8 mouse cellular contexts compared by ENCODE assay signal in the genomic region with DNA sequence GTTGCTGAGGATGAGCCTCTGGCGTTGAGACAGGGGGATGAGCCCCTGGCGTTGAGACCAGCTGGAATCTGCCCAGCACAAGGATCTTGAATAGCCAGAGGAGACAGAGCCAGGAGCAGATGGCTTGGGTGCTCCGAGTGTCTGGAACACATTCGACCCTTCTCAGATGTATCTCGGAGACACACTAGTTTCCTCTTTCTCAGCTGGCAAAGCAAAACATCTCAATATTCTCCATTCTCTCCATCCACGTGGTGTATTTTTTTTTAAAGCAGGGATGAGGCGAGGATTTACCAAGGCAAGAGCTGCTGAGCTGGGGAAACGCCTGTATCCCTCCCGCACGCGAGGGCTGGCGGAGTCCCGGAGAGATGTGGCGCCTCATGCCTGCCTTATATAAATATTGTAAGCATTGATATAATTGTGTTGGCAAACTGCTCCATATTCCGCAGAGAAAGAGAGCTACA.
A peak's percentile ranks its signal among the peaks of the same experiment; 100 is the strongest.
DNase-seq lines count a peak whose midpoint lies in the region; ATAC-seq and TF ChIP-seq lines count a peak whose summit lies in the region.

No protein-coding gene starts in this region.

- no peak for TF ChIP-seq EP300 in liver, postnatal 0 days (IDR thresholded peaks at IDR 0.05; ENCODE audit: low read depth)

- no peak overlapping the region for H3K9ac ChIP-seq in forebrain, embryonic 13.5 days
- H3K9ac ChIP-seq in forebrain, embryonic 12.5 days: no peak overlapping the region
- 0 out of 2 replicates have a peak overlapping the region, but pooled peaks have one; percentile 23 for H3K9ac ChIP-seq in hindbrain, embryonic 16.5 days (ENCODE audit: low read depth, low read length)
- H3K9ac ChIP-seq in neural tube, embryonic 15.5 days (replicated peaks): no peak overlapping the region
- no peak overlapping the region for H3K9ac ChIP-seq in liver, postnatal 0 days (replicated peaks)

- peak; percentile 4 to 24 for DNase-seq in cerebellum, postnatal 36 days
- no peak for DNase-seq in kidney, adult 11 months
- no peak for DNase-seq in liver, postnatal 0 days
- no peak for DNase-seq in embryo, embryonic 10.5 days (ENCODE audit: low spot score)

- no peak overlapping the region for H3K4me2 ChIP-seq in forebrain, embryonic 13.5 days
- no peak overlapping the region for H3K4me2 ChIP-seq in forebrain, embryonic 12.5 days
- H3K4me2 ChIP-seq in hindbrain, embryonic 16.5 days (ENCODE audit: low read length): peak overlapping the region; percentile 36
- H3K4me2 ChIP-seq in neural tube, embryonic 15.5 days: peak overlapping the region; percentile 34
- H3K4me2 ChIP-seq in liver, postnatal 0 days (ENCODE audit: low read depth, low read length): no peak overlapping the region

- TF ChIP-seq CTCF in liver, postnatal 0 days (IDR thresholded peaks at IDR 0.05; ENCODE audit: low read depth): no peak

- H3K36me3 ChIP-seq in forebrain, embryonic 13.5 days (ENCODE audit: poor library complexity, severe bottlenecking): no peaks in the 10 kb centered on the region
- no peaks in the 10 kb centered on the region for H3K36me3 ChIP-seq in forebrain, embryonic 12.5 days (replicated peaks)
- no peaks in the 10 kb centered on the region for H3K36me3 ChIP-seq in hindbrain, embryonic 16.5 days (ENCODE audit: control insufficient read depth, insufficient read depth, low read length)
- H3K36me3 ChIP-seq in neural tube, embryonic 15.5 days: no peaks in the 10 kb centered on the region
- no peaks in the 10 kb centered on the region for H3K36me3 ChIP-seq in liver, postnatal 0 days (replicated peaks; ENCODE audit: insufficient read depth, low read length)

- no peaks in the 10 kb centered on the region for H3K4me1 ChIP-seq in forebrain, embryonic 13.5 days
- H3K4me1 ChIP-seq in forebrain, embryonic 12.5 days: no peaks in the 10 kb centered on the region
- peaks cover 7% of the 10 kb centered on the region for H3K4me1 ChIP-seq in hindbrain, embryonic 16.5 days (ENCODE audit: control insufficient read depth, insufficient read depth, low read depth, low read length)
- peaks cover 17% of the 10 kb centered on the region for H3K4me1 ChIP-seq in neural tube, embryonic 15.5 days
- no peaks in the 10 kb centered on the region for H3K4me1 ChIP-seq in liver, postnatal 0 days (ENCODE audit: insufficient read depth)

- H3K9me3 ChIP-seq in forebrain, embryonic 13.5 days (replicated peaks): peaks cover 8% of the 10 kb centered on the region; the same call in 1 of the 2 replicates
- 0 out of 2 replicates have a peak, but pooled peaks cover 3% of the 10 kb centered on the region for H3K9me3 ChIP-seq in forebrain, embryonic 12.5 days
- peaks cover 4% of the 10 kb centered on the region for H3K9me3 ChIP-seq in hindbrain, embryonic 16.5 days (ENCODE audit: control insufficient read depth, low read length)
- H3K9me3 ChIP-seq in neural tube, embryonic 15.5 days (replicated peaks): 0 out of 2 replicates have a peak, but pooled peaks cover 3% of the 10 kb centered on the region
- H3K9me3 ChIP-seq in liver, postnatal 0 days (ENCODE audit: low read length): peaks cover 3% of the 10 kb centered on the region

- H3K27me3 ChIP-seq in forebrain, embryonic 13.5 days: no peaks in the 10 kb centered on the region
- H3K27me3 ChIP-seq in forebrain, embryonic 12.5 days: no peaks in the 10 kb centered on the region
- H3K27me3 ChIP-seq in hindbrain, embryonic 16.5 days (replicated peaks; ENCODE audit: control insufficient read depth, insufficient read depth, low read length): no peaks in the 10 kb centered on the region
- no peaks in the 10 kb centered on the region for H3K27me3 ChIP-seq in neural tube, embryonic 15.5 days (replicated peaks)
- no peaks in the 10 kb centered on the region for H3K27me3 ChIP-seq in liver, postnatal 0 days (ENCODE audit: insufficient read depth, low read length)

- ATAC-seq in forebrain, embryonic 13.5 days: 0 out of 2 replicates have a peak, but pooled peaks have one; percentile 38
- no peak for ATAC-seq in forebrain, embryonic 12.5 days (ENCODE audit: low FRiP score)
- ATAC-seq in hindbrain, embryonic 16.5 days: peak; percentile 53
- peak; percentile 38; the same call in 1 of the 2 replicates for ATAC-seq in neural tube, embryonic 15.5 days (ENCODE audit: low FRiP score)
- ATAC-seq in liver, postnatal 0 days: no peak

- H3K27ac ChIP-seq in forebrain, embryonic 13.5 days: no peak overlapping the region
- H3K27ac ChIP-seq in forebrain, embryonic 12.5 days: no peak overlapping the region
- H3K27ac ChIP-seq in hindbrain, embryonic 16.5 days (ENCODE audit: low read depth, low read length): peak overlapping the region; percentile 31; the same call in 1 of the 2 replicates
- H3K27ac ChIP-seq in neural tube, embryonic 15.5 days (replicated peaks): peak overlapping the region; percentile 43
- no peak overlapping the region for H3K27ac ChIP-seq in liver, postnatal 0 days (ENCODE audit: low read depth)

- H3K4me3 ChIP-seq in forebrain, embryonic 13.5 days: no peak overlapping the region
- H3K4me3 ChIP-seq in forebrain, embryonic 12.5 days (replicated peaks): no peak overlapping the region
- no peak overlapping the region for H3K4me3 ChIP-seq in hindbrain, embryonic 16.5 days (ENCODE audit: low read length)
- no peak overlapping the region for H3K4me3 ChIP-seq in neural tube, embryonic 15.5 days (replicated peaks)
- H3K4me3 ChIP-seq in liver, postnatal 0 days (ENCODE audit: low read depth, low read length): no peak overlapping the region

- 71% methylated on average over 15 of the region's 15 CpGs for WGBS in forebrain, embryonic 13.5 days
- 78% methylated on average over 15 of the region's 15 CpGs for WGBS in forebrain, embryonic 12.5 days
- WGBS in hindbrain, embryonic 16.5 days: 52% methylated on average over 15 of the region's 15 CpGs
- WGBS in neural tube, embryonic 15.5 days: 61% methylated on average over 15 of the region's 15 CpGs
- WGBS in liver, postnatal 0 days (ENCODE audit: insufficient replicate concordance): 78% methylated on average over 15 of the region's 15 CpGs

Comparison
In these comparisons a context has a peak if more than half of its experiments do, and no peak if none do; other contexts are left out.
1. ATAC-seq: peak in forebrain, embryonic 13.5 days (single experiment), hindbrain, embryonic 16.5 days (single experiment) and neural tube, embryonic 15.5 days (single experiment); none in forebrain, embryonic 12.5 days (single experiment) and liver, postnatal 0 days (single experiment).
2. H3K27ac ChIP-seq: peak in hindbrain, embryonic 16.5 days (single experiment) and neural tube, embryonic 15.5 days (single experiment); none in forebrain, embryonic 13.5 days (single experiment), forebrain, embryonic 12.5 days (single experiment) and liver, postnatal 0 days (single experiment).
3. H3K4me2 ChIP-seq: peak in hindbrain, embryonic 16.5 days (single experiment) and neural tube, embryonic 15.5 days (single experiment); none in forebrain, embryonic 13.5 days (single experiment), forebrain, embryonic 12.5 days (single experiment) and liver, postnatal 0 days (single experiment).
4. DNase-seq: peak in cerebellum, postnatal 36 days (2 of 2); none in kidney, adult 11 months (single experiment), liver, postnatal 0 days (single experiment) and embryo, embryonic 10.5 days (single experiment).